Mouse (Mus musculus) cerebellum, adult 2 months (tissue): Measurements from ENCODE around the gene Cox10.

Experiments
- CTCF ChIP-seq: fragments of 200-500 bp; IDR thresholded peaks from 2 replicates; pipeline ENCODE4 v1.5.1; 2011; ENCODE audit warnings: low read depth, mild to moderate bottlenecking, control low read depth, low read length, moderate library complexity, borderline replicate concordance; ENCODE audit not compliant: insufficient read depth
- POLR2A ChIP-seq: fragments of 200-500 bp; IDR thresholded peaks from 2 replicates; pipeline ENCODE4 v1.6.1; 2011; ENCODE audit warnings: low read length, control low read depth, borderline replicate concordance; ENCODE audit not compliant: insufficient read depth

DNA sequence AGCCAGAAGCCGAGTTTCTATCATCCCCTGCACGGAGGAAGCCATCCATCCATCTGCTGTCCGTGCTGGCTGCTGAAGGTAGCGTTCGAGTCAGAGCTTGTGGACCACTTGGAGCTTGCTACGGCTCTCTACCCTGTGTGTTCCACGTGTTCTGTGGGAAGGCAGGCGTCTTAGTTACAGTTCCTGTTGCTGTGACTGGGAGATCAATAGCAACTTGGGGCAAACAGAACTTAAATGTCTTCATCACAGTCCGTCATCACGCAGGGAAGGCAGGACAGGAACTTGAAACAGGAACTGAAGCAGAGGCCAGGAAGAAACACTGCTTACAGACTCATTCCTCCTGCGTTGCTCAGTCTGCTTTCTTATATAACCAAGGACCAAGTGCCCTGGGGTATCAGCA lies 130.9 kb downstream of the Cox10 start:
- TF ChIP-seq CTCF: no peak
- TF ChIP-seq POLR2A: no peak
